Mouse (Mus musculus) embryo, embryonic 10 days (tissue): ENCODE measurements around the gene Ceacam3.
A peak's percentile ranks its signal among the peaks of the same experiment; 100 is the strongest.
"Not testable (repeated sequence)": the region's sequence is repeated elsewhere in the genome, so short reads cannot be mapped to it uniquely, and the experiment has no call there.

Experiments
- DNase-seq: peaks from one replicate; pipeline ENCODE4 v3.0.0-alpha.2; 2015; ENCODE audit warnings: low spot score

Ceacam3 gene

DNA sequence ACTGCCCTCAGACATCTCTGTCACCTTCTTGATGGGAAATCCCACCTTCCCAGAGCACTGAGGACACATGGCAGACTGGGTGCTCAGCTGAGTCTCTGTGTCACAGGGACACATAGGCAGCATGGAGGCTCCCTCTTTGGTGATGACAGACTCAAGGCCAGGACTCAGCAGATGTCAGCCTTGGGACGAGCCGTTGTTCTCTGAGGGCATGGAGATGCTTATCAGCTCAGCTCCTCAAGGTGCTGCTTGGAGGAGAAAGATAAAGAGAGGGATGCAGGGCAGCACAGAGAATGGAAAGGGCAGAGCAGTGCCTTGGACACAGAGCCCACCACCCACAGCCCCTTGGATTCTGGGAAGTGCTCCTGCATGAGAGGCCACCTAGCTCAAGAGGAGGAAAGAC lies at the start of gene Ceacam3:
Gene Ceacam3, plus strand, starts transcription at position 352 of the 400 bp plus-strand sequence.
- DNase-seq, result no peak

DNA sequence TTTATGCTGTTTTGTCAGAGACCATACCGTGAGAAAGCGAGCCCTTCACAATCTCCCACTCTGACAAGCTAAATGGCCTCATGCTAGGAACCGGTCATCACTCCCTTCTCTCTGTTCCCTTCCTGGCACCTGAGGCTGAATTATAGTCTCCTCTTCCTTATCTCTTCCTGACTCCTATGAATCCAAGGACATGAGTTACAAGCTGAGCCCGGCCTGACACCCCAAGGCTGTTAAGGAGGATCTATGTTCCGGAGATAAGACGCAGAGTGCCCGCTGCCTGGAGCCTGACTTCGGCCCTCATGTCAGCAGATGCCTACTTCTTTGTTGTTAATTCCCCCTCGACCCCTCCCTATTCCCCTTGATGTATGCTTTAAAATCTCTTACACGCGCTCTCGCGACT lies 48.5 kb upstream of the Ceacam3 start:
- DNase-seq, result not testable (repeated sequence)

DNA sequence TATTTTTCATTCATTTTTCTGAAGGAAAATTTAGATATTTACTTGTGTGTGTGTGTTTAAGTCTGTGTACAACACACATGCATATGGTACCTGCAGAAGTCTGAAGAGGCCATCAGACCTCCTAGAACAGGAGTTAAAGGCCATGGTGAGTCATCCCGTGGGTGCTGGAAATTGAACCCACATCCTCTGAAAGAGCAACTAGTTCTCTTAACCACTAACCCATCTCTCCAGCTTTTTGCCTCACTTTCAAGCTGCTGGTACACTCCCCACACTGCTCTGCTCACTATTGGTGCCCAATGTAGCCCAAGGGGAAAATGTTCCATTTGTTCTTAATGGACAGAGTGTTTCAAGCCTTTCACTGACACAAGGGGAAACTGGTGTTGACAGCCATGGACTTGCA lies 14.8 kb upstream of the Ceacam3 start:
- DNase-seq, result no peak

DNA sequence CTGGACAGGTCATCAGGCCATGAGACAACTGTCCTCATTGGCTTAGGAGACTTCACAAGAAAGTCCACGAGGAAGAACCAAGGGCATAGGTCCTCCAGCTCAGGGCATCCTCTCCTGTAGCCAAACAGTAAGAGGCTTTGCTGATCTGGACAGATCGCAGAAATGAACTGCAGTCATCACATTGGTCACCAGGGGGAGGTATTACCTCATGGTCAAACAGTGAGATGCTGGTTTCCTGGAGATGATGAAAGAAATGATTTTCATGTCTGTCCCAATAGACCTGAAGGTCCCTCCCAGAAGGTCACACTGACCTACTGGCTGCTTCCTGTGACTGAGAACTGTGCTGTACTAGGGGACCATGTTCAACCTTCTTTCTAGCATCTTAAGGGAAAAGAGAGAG lies 5.6 kb downstream of the Ceacam3 start:
- DNase-seq, result peak; percentile 19

DNA sequence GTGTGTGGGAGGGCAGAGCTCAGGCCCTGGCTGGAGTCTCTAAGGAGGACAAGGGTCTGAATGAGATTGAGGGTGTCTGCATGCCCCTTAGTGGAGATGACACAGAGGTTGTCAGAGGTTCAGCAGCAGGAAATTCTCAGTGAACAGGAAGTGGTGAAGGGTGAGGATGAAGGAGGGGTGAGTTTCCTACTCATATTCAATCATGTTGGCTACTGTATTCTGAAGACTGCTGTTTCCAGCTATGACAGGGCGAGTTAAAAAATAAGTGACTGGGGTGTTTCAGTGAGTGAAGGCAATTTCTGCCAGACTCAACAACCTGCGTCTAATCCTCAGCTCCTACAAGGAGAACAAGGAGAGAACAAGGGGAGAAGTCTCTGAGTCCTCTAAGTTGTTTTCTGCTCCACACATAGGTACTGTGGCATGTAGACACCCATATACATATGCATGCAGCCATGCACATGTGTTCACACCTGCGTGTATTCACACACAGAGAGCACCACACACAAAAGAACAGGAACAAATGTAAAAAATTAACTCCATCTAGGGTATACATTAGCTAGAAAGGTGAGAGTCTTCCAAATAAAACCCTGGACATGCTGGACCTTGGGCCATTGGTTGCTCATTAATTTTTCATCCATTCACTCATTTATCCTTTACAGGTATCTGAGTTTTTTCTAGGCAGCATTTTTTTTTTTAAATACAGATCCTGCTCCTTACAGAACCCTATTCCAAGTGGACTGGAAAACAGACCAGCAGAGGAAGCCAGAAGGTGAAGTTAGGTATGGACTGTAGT lies 7.0 kb downstream of the Ceacam3 start:
- DNase-seq, result no peak

DNA sequence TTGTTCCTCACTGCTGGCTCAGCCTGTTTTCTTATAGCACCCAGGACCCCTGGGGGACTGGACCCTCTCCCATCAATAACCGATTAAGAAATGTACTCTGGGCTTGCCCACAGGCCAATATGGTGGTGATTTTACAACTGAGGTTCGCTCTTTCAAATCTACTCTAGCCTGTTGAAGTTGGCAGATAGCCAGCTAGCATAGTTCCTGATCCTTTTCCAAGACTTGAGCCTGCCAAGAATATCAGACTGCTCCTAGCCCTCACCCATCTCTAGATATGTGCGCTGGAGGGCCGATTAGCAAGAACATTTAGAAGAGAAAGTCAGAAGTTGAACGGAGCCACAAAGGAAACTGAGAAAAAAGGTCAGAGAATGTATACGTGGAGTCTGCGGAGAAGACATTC lies 8.9 kb downstream of the Ceacam3 start:
- no peak for DNase-seq

DNA sequence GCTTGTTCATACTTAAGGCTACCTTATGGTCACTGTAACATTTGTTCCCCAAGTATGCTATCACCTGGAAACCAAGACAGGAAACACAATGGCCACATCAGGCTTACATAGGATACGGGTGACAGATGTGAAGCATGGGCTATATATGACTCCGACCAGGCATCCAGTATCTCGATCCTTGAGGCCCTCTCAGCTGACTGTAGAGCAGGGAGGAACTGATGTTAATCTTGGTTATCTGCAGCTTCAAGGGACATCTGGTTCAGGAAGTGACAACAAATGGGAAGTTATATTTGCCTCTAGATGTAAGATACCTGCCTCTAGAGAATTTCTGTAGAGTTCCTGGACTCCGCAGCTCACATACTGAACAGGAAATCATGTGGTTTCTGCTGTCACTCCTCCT lies 21.7 kb downstream of the Ceacam3 start:
- no peak for DNase-seq

DNA sequence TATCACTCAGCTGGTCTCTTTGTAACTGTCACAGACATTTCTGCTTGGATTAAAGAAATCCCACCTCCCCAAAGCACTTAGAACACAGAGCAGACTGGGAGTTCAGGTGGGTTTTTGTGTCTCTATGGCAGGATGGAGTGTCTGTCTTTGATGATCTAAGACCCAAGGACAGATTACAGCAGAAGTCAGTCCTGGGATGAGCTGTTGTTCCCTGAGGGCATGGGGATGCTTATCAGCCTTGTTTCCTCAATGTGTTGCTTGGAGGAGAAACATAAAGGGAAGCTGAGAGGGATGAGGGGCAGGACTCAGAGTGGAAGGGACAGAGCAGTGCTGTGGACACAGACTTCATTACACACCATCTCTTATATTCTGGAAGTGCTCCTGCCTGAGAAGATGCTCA lies 53.1 kb downstream of the Ceacam3 start, which contains the start of gene Psg29:
Gene Psg29, plus strand, starts transcription at position 301 of the 400 bp plus-strand sequence.
- DNase-seq, result no peak

DNA sequence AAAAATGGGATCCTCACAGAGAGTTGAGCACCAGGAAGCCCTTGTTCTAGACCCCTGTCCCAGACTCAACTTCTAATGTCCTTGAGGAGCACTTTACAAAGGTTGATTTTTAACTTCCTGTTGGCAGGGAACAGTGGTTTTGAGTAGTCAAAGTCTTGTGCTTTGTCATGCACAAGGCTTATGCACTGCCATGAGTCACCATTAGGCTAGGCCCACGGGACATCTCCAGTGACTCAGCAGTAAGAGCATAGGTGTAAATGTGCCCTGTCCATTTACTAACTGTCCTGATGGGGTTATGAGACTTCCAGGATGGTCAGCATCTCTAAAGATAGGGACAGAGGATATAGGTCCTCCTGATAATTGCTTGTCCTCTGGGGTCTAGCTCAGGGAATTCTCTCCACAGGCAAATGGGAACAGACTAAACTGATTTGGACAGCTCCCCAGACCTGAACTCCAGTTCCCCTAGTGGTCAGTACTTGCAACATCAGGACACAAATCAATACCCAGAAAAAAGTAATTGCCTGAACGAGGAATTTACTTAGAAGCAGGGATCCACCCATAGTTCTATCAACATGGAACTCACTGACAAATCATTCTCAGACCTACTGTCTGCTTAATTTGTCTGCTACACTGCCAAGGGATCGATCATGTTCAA lies 55.6 kb downstream of the Ceacam3 start:
- no peak for DNase-seq
